ENCODE assay signal across 8 mouse cellular contexts in genomic region chr16:23227851-23228250, GRCm38 (mm10). TPM values are rescaled to one million over a fixed set of nuclear protein-coding genes. Genes with fewer than 3 reads are reported as not detected.
DNase-seq lines count a peak whose midpoint lies in the region; ATAC-seq and TF ChIP-seq lines count a peak whose summit lies in the region.
"Had no signal": no experiment of that assay in that cellular context is flagged by ENCODE, and none has a peak within 500 bp of the region (broad histone marks: within the 10 kb centered on the region; RNA-seq: fewer than 3 reads in every experiment).

No protein-coding gene starts in this region.

- no peaks in the 10 kb centered on the region for H3K36me3 ChIP-seq in embryonic facial prominence, embryonic 12.5 days
- no peaks in the 10 kb centered on the region for H3K36me3 ChIP-seq in forebrain, embryonic 14.5 days (ENCODE audit: control insufficient read depth, insufficient read depth, low read length)
- no peaks in the 10 kb centered on the region for H3K36me3 ChIP-seq in midbrain, embryonic 14.5 days (ENCODE audit: control insufficient read depth, insufficient read depth, low read length)
- H3K36me3 ChIP-seq: liver, embryonic 15.5 days had no signal

- H3K4me3 ChIP-seq in layer of hippocampus, adult 2 months, result peak overlapping the region; percentile 25
- H3K4me3 ChIP-seq in embryonic facial prominence, embryonic 12.5 days, result 0 out of 2 replicates have a peak overlapping the region, but pooled peaks have one; percentile 77
- peak overlapping the region; percentile 3; the same call in 1 of the 2 replicates for H3K4me3 ChIP-seq in forebrain, embryonic 14.5 days (ENCODE audit: low read depth, low read length)
- peak overlapping the region; percentile 67; the same call in 1 of the 2 replicates for H3K4me3 ChIP-seq in midbrain, embryonic 14.5 days (replicated peaks; ENCODE audit: low read depth, low read length)
- H3K4me3 ChIP-seq: liver, embryonic 15.5 days had no signal

- no peaks in the 10 kb centered on the region for H3K9me3 ChIP-seq in embryonic facial prominence, embryonic 12.5 days
- no peaks in the 10 kb centered on the region for H3K9me3 ChIP-seq in forebrain, embryonic 14.5 days (replicated peaks; ENCODE audit: control insufficient read depth, low read length)
- H3K9me3 ChIP-seq in midbrain, embryonic 14.5 days (ENCODE audit: control insufficient read depth, low read length), result no peaks in the 10 kb centered on the region
- H3K9me3 ChIP-seq: liver, embryonic 15.5 days had no signal

- ATAC-seq in embryonic facial prominence, embryonic 12.5 days (ENCODE audit: insufficient number of reproducible peaks, insufficient read depth, low FRiP score, low TSS enrichment), result no peak
- no peak for ATAC-seq in forebrain, embryonic 14.5 days
- no peak for ATAC-seq in midbrain, embryonic 14.5 days (ENCODE audit: low FRiP score, low TSS enrichment)

- H3K4me1 ChIP-seq in embryonic facial prominence, embryonic 12.5 days, result peaks cover 20% of the 10 kb centered on the region
- H3K4me1 ChIP-seq in forebrain, embryonic 14.5 days (ENCODE audit: control insufficient read depth, insufficient read depth, low read length), result peaks cover 31% of the 10 kb centered on the region
- peaks cover 27% of the 10 kb centered on the region for H3K4me1 ChIP-seq in midbrain, embryonic 14.5 days (ENCODE audit: control insufficient read depth, insufficient read depth, low read length)

- peak overlapping the region; percentile 89 for H3K4me2 ChIP-seq in embryonic facial prominence, embryonic 12.5 days (replicated peaks)
- H3K4me2 ChIP-seq in forebrain, embryonic 14.5 days (ENCODE audit: low read length), result peak overlapping the region; percentile 87
- H3K4me2 ChIP-seq in midbrain, embryonic 14.5 days (ENCODE audit: low read length), result peak overlapping the region; percentile 89

- no peaks in the 10 kb centered on the region for H3K27me3 ChIP-seq in embryonic facial prominence, embryonic 12.5 days
- H3K27me3 ChIP-seq in forebrain, embryonic 14.5 days (replicated peaks; ENCODE audit: control insufficient read depth, insufficient read depth, low read length), result no peaks in the 10 kb centered on the region
- no peaks in the 10 kb centered on the region for H3K27me3 ChIP-seq in midbrain, embryonic 14.5 days (ENCODE audit: control insufficient read depth, insufficient read depth, low read length)

- H3K27ac ChIP-seq in layer of hippocampus, adult 2 months, result peak overlapping the region; percentile 55
- no peak overlapping the region for H3K27ac ChIP-seq in embryonic facial prominence, embryonic 12.5 days
- H3K27ac ChIP-seq in forebrain, embryonic 14.5 days (ENCODE audit: low read depth, low read length), result no peak overlapping the region
- H3K27ac ChIP-seq in midbrain, embryonic 14.5 days (replicated peaks; ENCODE audit: low read depth, low read length), result no peak overlapping the region
- H3K27ac ChIP-seq: liver, embryonic 15.5 days had no signal

- H3K9ac ChIP-seq in embryonic facial prominence, embryonic 12.5 days, result no peak overlapping the region
- no peak overlapping the region for H3K9ac ChIP-seq in forebrain, embryonic 14.5 days (ENCODE audit: low read length)
- H3K9ac ChIP-seq in midbrain, embryonic 14.5 days (replicated peaks; ENCODE audit: low read length), result no peak overlapping the region
- H3K9ac ChIP-seq: liver, embryonic 15.5 days had no signal

- 23% methylated on average over 6 of the region's 6 CpGs for WGBS in embryonic facial prominence, embryonic 12.5 days
- 28% methylated on average over 6 of the region's 6 CpGs for WGBS in forebrain, embryonic 14.5 days
- 28% methylated on average over 6 of the region's 6 CpGs for WGBS in midbrain, embryonic 14.5 days

- no peak for DNase-seq in layer of hippocampus, adult 2 months (ENCODE audit: low spot score in 2 of 2)
- DNase-seq in layer of hippocampus, postnatal 14 days (ENCODE audit: low spot score in 2 of 2), result no peak
- no peak for DNase-seq in forebrain, embryonic 14.5 days (ENCODE audit: low spot score)
- DNase-seq in midbrain, embryonic 14.5 days, result no peak
- DNase-seq in layer of hippocampus, adult 8-10 months (ENCODE audit: low spot score in 2 of 2), result no peak
- no peak for DNase-seq in ovary, postnatal 10 days (ENCODE audit: low spot score)

- no peak for TF ChIP-seq CTCF in layer of hippocampus, adult 2 months (conservative IDR thresholded peaks at IDR 0.05)

RNA-seq across cellular contexts. Expression of gene St6gal1, which starts 3.3 kb away (rescaled TPM):
- 10 to 100 TPM; 15.2 to 17.3 TPM for total RNA-seq in layer of hippocampus, adult 2 months (2021)
- total RNA-seq in layer of hippocampus, postnatal 14 days (2021), result 10 to 100 TPM; 15.4 to 17.5 TPM
- 29.6 and 31.7 TPM in 2 replicates for polyA plus RNA-seq in embryonic facial prominence, embryonic 12.5 days (2016; fragmentation: Nextera tagmentation; extraction: Ambion mirVana)
- 46.0 and 56.0 TPM in 2 replicates for polyA plus RNA-seq in forebrain, embryonic 14.5 days (2014; fragmentation: Nextera tagmentation; extraction: Ambion mirVana)
- polyA plus RNA-seq in midbrain, embryonic 14.5 days (2014; fragmentation: Nextera tagmentation; extraction: Ambion mirVana), result 28.5 and 30.6 TPM in 2 replicates
- 10 to 100 TPM; 14.0 to 22.7 (median 17.8) TPM for total RNA-seq in layer of hippocampus, adult 8-10 months (2022)

Comparison
In these comparisons a context has a peak if more than half of its experiments do, and no peak if none do; other contexts are left out.
1. H3K4me3 ChIP-seq: peak in every context shown above with its lines; median percentile 77 in embryonic facial prominence, embryonic 12.5 days; 67 in midbrain, embryonic 14.5 days; 25 in layer of hippocampus, adult 2 months; 3 in forebrain, embryonic 14.5 days.